Mouse (Mus musculus) cerebellum, postnatal 14 days (tissue): Measurements from ENCODE around the gene Fmnl2.

Source experiments
- DNase-seq, 2 experiments: peaks; one replicate each; pipeline ENCODE4 v3.0.0; 2021; ENCODE audit warnings: mixed read lengths in 2 of 2

Fmnl2 gene

GRCm38 (mm10) chr2:52989316-52989715, 131.7 kb downstream of the Fmnl2 start:
- no peak for DNase-seq

GRCm38 (mm10) chr2:52990874-52991687, 133.4 kb downstream of the Fmnl2 start:
- no peak for DNase-seq

GRCm38 (mm10) chr2:52991688-52992194, 134.1 kb downstream of the Fmnl2 start:
- DNase-seq, result no peak

- no peak for DNase-seq
Observed at GRCm38 (mm10) chr2:52993241-52993640, 135.6 kb downstream of the Fmnl2 start.

- no peak for DNase-seq
Observed at GRCm38 (mm10) chr2:52994526-52994925, 136.9 kb downstream of the Fmnl2 start.

- peak; percentile 67 to 69 for DNase-seq
Observed at GRCm38 (mm10) chr2:52997955-52998750, 140.5 kb downstream of the Fmnl2 start.

GRCm38 (mm10) chr2:52999524-52999969, 141.9 kb downstream of the Fmnl2 start:
- DNase-seq, result peak; percentile 51 to 56

- no peak for DNase-seq
Observed at GRCm38 (mm10) chr2:53000446-53000845, 142.8 kb downstream of the Fmnl2 start.

GRCm38 (mm10) chr2:53006161-53006560, 148.5 kb downstream of the Fmnl2 start:
- peak; percentile 37 to 41 for DNase-seq

GRCm38 (mm10) chr2:53007142-53007541, 149.5 kb downstream of the Fmnl2 start:
- DNase-seq, result peak; percentile 83 to 88

- DNase-seq, result no peak
Observed at GRCm38 (mm10) chr2:53013051-53013450, 155.4 kb downstream of the Fmnl2 start.

GRCm38 (mm10) chr2:53014451-53014850, 156.8 kb downstream of the Fmnl2 start:
- no peak for DNase-seq

- no peak for DNase-seq
Observed at GRCm38 (mm10) chr2:53022982-53023381, 165.3 kb downstream of the Fmnl2 start.

GRCm38 (mm10) chr2:53026056-53026769, 168.6 kb downstream of the Fmnl2 start:
- DNase-seq, result peak in 1 of 2 experiments; percentile 38

- no peak for DNase-seq
Observed at GRCm38 (mm10) chr2:53028868-53029267, 171.2 kb downstream of the Fmnl2 start.

- no peak for DNase-seq
Observed at GRCm38 (mm10) chr2:53029716-53030431, 172.2 kb downstream of the Fmnl2 start.

GRCm38 (mm10) chr2:53030432-53030826, 172.8 kb downstream of the Fmnl2 start:
- DNase-seq, result no peak

GRCm38 (mm10) chr2:53038253-53038652, 180.6 kb downstream of the Fmnl2 start:
- DNase-seq, result no peak

- DNase-seq, result no peak
Observed at GRCm38 (mm10) chr2:53038737-53039136, 181.1 kb downstream of the Fmnl2 start.

GRCm38 (mm10) chr2:53047031-53047430, 189.4 kb downstream of the Fmnl2 start:
- DNase-seq, result no peak

- DNase-seq, result no peak
Observed at GRCm38 (mm10) chr2:53047749-53048387, 190.2 kb downstream of the Fmnl2 start.

- peak; percentile 76 to 78 for DNase-seq
Observed at GRCm38 (mm10) chr2:53050376-53050775, 192.7 kb downstream of the Fmnl2 start.
